Mouse (Mus musculus) stomach, postnatal 0 days (tissue): Measurements from ENCODE around the gene Vsx2. TPM values are rescaled to one million over a fixed set of nuclear protein-coding genes. Genes with fewer than 3 reads are reported as not detected.
A peak's percentile ranks its signal among the peaks of the same experiment; 100 is the strongest.

ENCODE experiments used
- ATAC-seq: fragments of 200-750 bp; cut with Nextera tagmentation; 2 replicates; pipeline ENCODE4 v1.8.0; 2017; ENCODE audit not compliant: low FRiP score, low TSS enrichment
- DNase-seq: peaks from one replicate; pipeline ENCODE4 v3.0.0-alpha.2; 2016; ENCODE audit warnings: low spot score
- H3K27ac ChIP-seq: fragments of 300-500 bp; sonication (generic); replicated peaks from 2 replicates; pipeline ENCODE4 v1.5.1; 2014; ENCODE audit warnings: mild to moderate bottlenecking, control low read depth
- H3K27me3 ChIP-seq: fragments of 300-500 bp; sonication (generic); 2 replicates; pipeline ENCODE4 v1.6.1; 2014; ENCODE audit warnings: low read length; ENCODE audit not compliant: control insufficient read depth, insufficient read depth
- H3K36me3 ChIP-seq: fragments of 300-500 bp; sonication (generic); 2 replicates; pipeline ENCODE4 v1.6.1; 2014; ENCODE audit warnings: low read length, mixed read lengths; ENCODE audit not compliant: control insufficient read depth, insufficient read depth
- H3K4me1 ChIP-seq: fragments of 300-500 bp; sonication (generic); replicated peaks from 2 replicates; pipeline ENCODE4 v1.6.1; 2014; ENCODE audit warnings: antibody characterized with exemption; ENCODE audit not compliant: control insufficient read depth, insufficient read depth
- H3K4me2 ChIP-seq: fragments of 300-500 bp; sonication (generic); replicated peaks from 2 replicates; pipeline ENCODE4 v1.6.1; 2014; ENCODE audit warnings: low read depth, mild to moderate bottlenecking, control low read depth, moderate library complexity
- H3K4me3 ChIP-seq: fragments of 300-500 bp; sonication (generic); 2 replicates; pipeline ENCODE4 v1.5.1; 2014; ENCODE audit warnings: low read depth, low read length, control low read depth
- H3K9ac ChIP-seq: fragments of 300-500 bp; sonication (generic); 2 replicates; pipeline ENCODE4 v1.6.1; 2014; ENCODE audit warnings: mild to moderate bottlenecking, low read length, control low read depth, mixed read lengths
- H3K9me3 ChIP-seq: fragments of 300-500 bp; sonication (generic); 2 replicates; pipeline ENCODE4 v1.6.1; 2016; ENCODE audit warnings: low read length; ENCODE audit not compliant: control insufficient read depth
- CTCF ChIP-seq: IDR thresholded peaks from 2 replicates; pipeline ENCODE4 v1.5.1; 2016; ENCODE audit warnings: antibody characterized with exemption, low read depth, mild to moderate bottlenecking, moderate library complexity
- EP300 ChIP-seq: optimal IDR thresholded peaks from 2 replicates; pipeline ENCODE3; 2016; ENCODE audit warnings: antibody characterized with exemption
- WGBS: fragments of 180-500 bp; shearing (Covaris S2); extraction: QIAGEN DNeasy Blood & Tissue Kit; methylation state at CpG from one replicate; pipeline ENCODE4 v1.1.7; 2014; 5-methylcytosine and 5-hydroxymethylcytosine counted together
- polyA plus RNA-seq: library from polyadenylated mRNA; unstranded; fragments of >200 nt; fragmentation: Nextera tagmentation; extraction: Ambion mirVana; gene quantifications from 2 replicates; pipeline ENCODE4 v1.2.1, GENCODE M21; 2015

Vsx2 gene
- polyA plus RNA-seq, 1 experiment from 2014 or later, result not detected

DNA sequence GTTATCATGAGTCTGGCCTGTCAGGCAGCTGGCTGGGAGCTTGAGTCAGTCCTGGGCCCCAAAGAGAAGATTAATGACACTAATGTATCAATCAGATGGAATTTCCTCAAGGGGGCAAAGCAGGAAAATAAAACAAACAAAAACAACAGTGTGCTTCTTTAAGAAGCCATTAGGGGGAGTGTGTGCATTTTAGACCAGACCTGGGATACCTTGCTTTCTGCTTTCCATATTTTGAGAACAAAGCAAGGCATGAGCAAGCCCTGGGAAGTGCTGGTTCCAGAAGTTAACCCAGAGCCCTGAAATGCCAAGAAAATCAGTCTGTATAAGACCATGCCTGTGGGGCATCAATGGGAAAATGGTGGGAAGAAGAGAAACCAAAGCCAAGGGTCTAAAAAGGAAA, 51.4 kb downstream of the Vsx2 start:
- no peak overlapping the region for H3K4me2 ChIP-seq
- H3K9ac ChIP-seq, result no peak overlapping the region
- H3K27ac ChIP-seq, result no peak overlapping the region
- H3K4me3 ChIP-seq, result no peak overlapping the region
- H3K36me3 ChIP-seq, result no peaks in the 10 kb centered on the region
- H3K27me3 ChIP-seq, result no peaks in the 10 kb centered on the region
- H3K4me1 ChIP-seq, result no peaks in the 10 kb centered on the region
- ATAC-seq (no peak), DNase-seq (no peak)
- TF ChIP-seq EP300 (no peak), CTCF (peak; percentile 55)
- no peaks in the 10 kb centered on the region for H3K9me3 ChIP-seq

DNA sequence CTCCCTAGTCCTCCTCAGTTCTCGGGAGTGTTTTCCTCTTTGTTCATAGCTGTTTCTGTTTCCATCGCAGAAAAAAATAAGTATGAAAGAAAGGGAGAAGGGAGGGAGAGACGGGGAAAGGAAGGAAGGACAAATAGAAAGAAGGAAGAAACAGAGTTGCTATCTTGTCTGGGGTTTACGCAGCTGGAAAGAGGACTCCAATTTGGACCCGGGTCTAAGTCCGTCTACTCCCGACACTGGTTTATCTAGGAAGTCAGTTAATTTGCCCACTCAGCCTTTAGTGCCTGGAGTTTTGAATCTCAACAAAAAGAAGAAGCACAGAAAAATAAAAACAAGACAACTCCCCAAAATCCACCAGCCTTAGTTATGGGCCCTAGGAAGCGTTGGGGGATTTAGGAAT, 55.0 kb downstream of the Vsx2 start:
- TF ChIP-seq EP300 (no peak), CTCF (no peak)

DNA sequence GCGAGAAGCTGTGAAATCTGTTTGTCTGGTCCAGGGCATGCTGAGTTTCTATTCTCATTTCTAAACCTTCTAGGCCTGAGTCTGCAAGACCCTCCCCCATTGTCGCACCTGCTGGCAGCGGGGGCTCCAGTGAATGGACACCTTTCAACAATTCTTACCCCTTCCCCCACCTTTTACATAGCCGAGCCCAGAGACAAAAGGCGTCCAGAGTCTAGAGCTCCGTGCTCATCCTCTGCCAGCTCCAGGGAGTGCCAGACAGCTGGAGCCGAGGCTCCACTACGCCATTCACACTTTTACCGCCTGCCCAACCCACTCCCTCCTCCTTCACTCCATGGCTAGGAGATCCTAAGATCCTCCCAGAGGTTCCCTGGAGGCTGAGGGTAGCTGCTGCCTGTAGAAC, 55.6 kb downstream of the Vsx2 start:
- no peaks in the 10 kb centered on the region for H3K27me3 ChIP-seq
- no peak overlapping the region for H3K27ac ChIP-seq
- no peaks in the 10 kb centered on the region for H3K36me3 ChIP-seq
- 6% methylated on average over 9 of the region's 9 CpGs for WGBS
- DNase-seq (no peak), ATAC-seq (no peak)
- H3K4me1 ChIP-seq, result no peaks in the 10 kb centered on the region
- no peaks in the 10 kb centered on the region for H3K9me3 ChIP-seq
- TF ChIP-seq CTCF, result no peak
- no peak for TF ChIP-seq EP300
- no peak overlapping the region for H3K9ac ChIP-seq
- no peak overlapping the region for H3K4me3 ChIP-seq
- H3K4me2 ChIP-seq, result no peak overlapping the region

More for the DNA sequence above, 55.0 kb downstream of the Vsx2 start:
- no peaks in the 10 kb centered on the region for H3K36me3 ChIP-seq
- H3K4me1 ChIP-seq, result no peaks in the 10 kb centered on the region
- DNase-seq (no peak), ATAC-seq (no peak)
- H3K4me2 ChIP-seq, result no peak overlapping the region
- 25% methylated on average over 8 of the region's 8 CpGs for WGBS
- no peaks in the 10 kb centered on the region for H3K9me3 ChIP-seq
- no peak overlapping the region for H3K9ac ChIP-seq
- no peak overlapping the region for H3K27ac ChIP-seq
- H3K27me3 ChIP-seq, result no peaks in the 10 kb centered on the region
- H3K4me3 ChIP-seq, result no peak overlapping the region

DNA sequence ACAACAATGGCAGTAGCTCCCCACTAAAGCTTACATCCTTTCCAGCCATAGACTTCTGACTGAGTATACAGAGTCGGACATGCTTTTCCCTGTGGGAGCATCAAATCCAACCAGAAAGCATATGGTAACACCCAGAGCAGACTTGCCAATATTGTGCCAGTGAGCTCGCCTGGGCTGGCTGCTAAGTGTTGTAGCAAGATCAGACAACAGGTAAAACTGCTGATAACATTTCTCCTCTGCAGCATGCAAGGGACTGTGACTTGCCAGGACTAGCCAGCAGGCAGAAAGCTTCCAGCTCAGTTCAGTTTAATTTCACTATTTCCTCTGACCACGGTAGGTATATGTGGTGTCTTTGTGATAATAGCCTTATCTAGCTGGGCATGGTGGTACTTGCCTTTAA, 62.3 kb downstream of the Vsx2 start:
- ATAC-seq (no peak), DNase-seq (no peak)
- no peaks in the 10 kb centered on the region for H3K36me3 ChIP-seq
- no peak overlapping the region for H3K27ac ChIP-seq
- no peaks in the 10 kb centered on the region for H3K4me1 ChIP-seq
- no peak overlapping the region for H3K4me3 ChIP-seq
- H3K4me2 ChIP-seq, result no peak overlapping the region
- WGBS, result 53% methylated on average over 3 of the region's 3 CpGs
- TF ChIP-seq EP300 (no peak), CTCF (no peak)
- H3K9me3 ChIP-seq, result no peaks in the 10 kb centered on the region
- H3K9ac ChIP-seq, result no peak overlapping the region
- H3K27me3 ChIP-seq, result no peaks in the 10 kb centered on the region

DNA sequence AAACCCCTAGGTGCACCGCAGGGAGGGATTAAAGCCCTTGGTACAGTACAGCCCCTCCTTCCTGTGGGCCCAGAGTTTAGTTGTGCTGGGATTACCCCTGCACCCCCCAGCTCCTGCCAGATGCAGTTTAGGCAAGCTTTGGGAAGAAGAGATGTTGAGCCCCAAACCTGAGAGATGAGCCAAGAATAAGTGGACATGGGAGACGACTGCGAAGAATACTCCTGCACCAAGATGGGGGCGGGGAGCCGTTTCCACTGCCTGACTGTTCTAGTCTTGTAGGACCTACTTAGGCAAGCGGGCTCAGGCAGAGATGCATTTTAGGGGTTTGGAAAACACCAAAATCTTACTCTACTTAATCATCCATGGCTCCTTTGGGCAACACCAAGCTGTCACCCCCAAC, 70.7 kb downstream of the Vsx2 start:
- no peak for ATAC-seq
- no peak overlapping the region for H3K4me3 ChIP-seq
- no peaks in the 10 kb centered on the region for H3K36me3 ChIP-seq
- no peak overlapping the region for H3K9ac ChIP-seq
- DNase-seq, result no peak
- TF ChIP-seq CTCF, result no peak
- TF ChIP-seq EP300, result no peak
- no peak overlapping the region for H3K4me2 ChIP-seq
- H3K27me3 ChIP-seq, result no peaks in the 10 kb centered on the region
- H3K27ac ChIP-seq, result no peak overlapping the region
- no peaks in the 10 kb centered on the region for H3K9me3 ChIP-seq
- WGBS, result 18% methylated on average over 5 of the region's 6 CpGs
- H3K4me1 ChIP-seq, result no peaks in the 10 kb centered on the region

DNA sequence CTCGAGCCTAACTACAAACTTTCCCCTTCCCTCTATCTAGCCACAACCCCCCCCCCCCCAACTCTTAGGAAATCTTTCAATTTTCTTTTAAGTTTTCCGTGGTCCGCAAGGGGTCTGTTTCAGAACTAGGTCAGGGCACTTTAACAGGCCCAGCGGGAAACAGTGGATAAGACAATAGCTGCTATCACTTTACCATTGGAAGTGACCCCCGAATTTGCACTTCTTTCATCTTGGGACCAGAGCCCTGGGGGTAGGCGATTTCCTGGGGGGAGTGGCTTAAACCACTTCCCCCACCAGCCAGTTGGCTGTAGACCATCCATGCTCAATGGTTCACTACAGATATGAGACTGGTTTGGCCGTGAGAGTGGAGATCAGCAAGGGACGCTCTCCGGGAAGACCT, 71.1 kb downstream of the Vsx2 start, which contains the start of gene Vrtn:
TSS of gene Vrtn (plus strand) at position 366 of the 400 bp plus-strand sequence.
- WGBS, result 9% methylated on average over 9 of the region's 9 CpGs
- DNase-seq (no peak), ATAC-seq (no peak)
- Histone ChIP-seq H3K9ac (no peak within 1 kb of the TSS), H3K36me3 (no peaks in the 10 kb centered on the region), H3K4me2 (no peak within 1 kb of the TSS), H3K27me3 (no peaks in the 10 kb centered on the region), H3K9me3 (no peaks in the 10 kb centered on the region), H3K27ac (no peak within 1 kb of the TSS), H3K4me1 (no peaks in the 10 kb centered on the region), H3K4me3 (no peak within 1 kb of the TSS)
- TF ChIP-seq CTCF (no peak), EP300 (no peak)

Other genes with a start within 250 kb of the Vsx2 start
- gene Coq6, start 208.1 kb upstream of the Vsx2 start, polyA plus RNA-seq, result 27.1 and 27.6 TPM in 2 replicates
- 0.72 and 0.88 TPM in 2 replicates for gene Fam161b, start 207.9 kb upstream of the Vsx2 start, polyA plus RNA-seq
- 44.8 and 48.8 TPM in 2 replicates for gene Entpd5, start 160.7 kb upstream of the Vsx2 start, polyA plus RNA-seq
- gene Bbof1, start 160.7 kb upstream of the Vsx2 start, polyA plus RNA-seq, result 0.68 and 0.74 TPM in 2 replicates
- gene Rnf113a2, start 152.6 kb upstream of the Vsx2 start, polyA plus RNA-seq, result 21.6 and 22.0 TPM in 2 replicates
- 43.4 and 52.1 TPM in 2 replicates for gene Aldh6a1, start 118.8 kb upstream of the Vsx2 start, polyA plus RNA-seq
- 8.5 and 8.7 TPM in 2 replicates for gene Lin52, start 118.3 kb upstream of the Vsx2 start, polyA plus RNA-seq
- gene Abcd4, start 47.7 kb downstream of the Vsx2 start, polyA plus RNA-seq, result 6.0 and 6.1 TPM in 2 replicates
- gene Vrtn, start 71.3 kb downstream of the Vsx2 start, polyA plus RNA-seq, result 0.02 TPM in 1 of 2 replicates, not detected in the other
- 0.17 TPM in 1 of 2 replicates, not detected in the other for gene Syndig1l, start 129.1 kb downstream of the Vsx2 start, polyA plus RNA-seq
- 49.0 and 49.4 TPM in 2 replicates for gene Npc2, start 203.4 kb downstream of the Vsx2 start, polyA plus RNA-seq
- gene Isca2, start 203.5 kb downstream of the Vsx2 start, polyA plus RNA-seq, result 73.0 and 75.2 TPM in 2 replicates